Mouse (Mus musculus): ENCODE data around the gene Hnrnph3. TPM values are rescaled to one million over a fixed set of nuclear protein-coding genes. Genes with fewer than 3 reads are reported as not detected.

The Hnrnph3 gene
- total and polyA plus RNA-seq, 2 experiments from 2014 or later = 11.0 to 78.7 TPM

- H3K4me1 ChIP-seq (ENCODE audit: insufficient read depth, low read length) = no peaks in the 10 kb centered on the region
- DNase-seq (ENCODE audit: low spot score) = no peak
- no peak overlapping the region for H3K4me2 ChIP-seq (ENCODE audit: low read depth, low read length, poor library complexity, severe bottlenecking)
- no peak for TF ChIP-seq CTCF (IDR thresholded peaks at IDR 0.05)
- H3K27me3 ChIP-seq (ENCODE audit: insufficient read depth, low read length) = no peaks in the 10 kb centered on the region
- WGBS = 64% methylated on average over 5 of the region's 5 CpGs
- no peaks in the 10 kb centered on the region for H3K9me3 ChIP-seq (ENCODE audit: low read length)
- no peak for ATAC-seq (ENCODE audit: low FRiP score)
- H3K9ac ChIP-seq (replicated peaks; ENCODE audit: low read length, poor library complexity, severe bottlenecking) = no peak overlapping the region
- no peak overlapping the region for H3K27ac ChIP-seq (ENCODE audit: low read depth, low read length)
- H3K4me3 ChIP-seq (ENCODE audit: low read depth, low read length) = no peak overlapping the region
- no peaks in the 10 kb centered on the region for H3K36me3 ChIP-seq (ENCODE audit: insufficient read depth, low read length)
Measured at GRCm38 (mm10) chr10:63039867-63040628, 16.0 kb upstream of the Hnrnph3 start.

- WGBS = 83% methylated on average over 14 of the region's 14 CpGs
- Histone ChIP-seq H3K27ac (ENCODE audit: low read depth, low read length) (no peak overlapping the region), H3K27me3 (ENCODE audit: insufficient read depth, low read length) (no peaks in the 10 kb centered on the region), H3K9me3 (ENCODE audit: low read length) (no peaks in the 10 kb centered on the region), H3K4me2 (ENCODE audit: low read depth, low read length, poor library complexity, severe bottlenecking) (no peak overlapping the region), H3K4me3 (ENCODE audit: low read depth, low read length) (no peak overlapping the region), H3K36me3 (ENCODE audit: insufficient read depth, low read length) (no peaks in the 10 kb centered on the region), H3K4me1 (ENCODE audit: insufficient read depth, low read length) (no peaks in the 10 kb centered on the region), H3K9ac (replicated peaks; ENCODE audit: low read length, poor library complexity, severe bottlenecking) (no peak overlapping the region)
- no peak for TF ChIP-seq CTCF (IDR thresholded peaks at IDR 0.05)
- ATAC-seq (ENCODE audit: low FRiP score) (no peak), DNase-seq (ENCODE audit: low spot score) (no peak)
Measured at GRCm38 (mm10) chr10:63038571-63039320, 14.7 kb upstream of the Hnrnph3 start.

GRCm38 (mm10) chr10:63032956-63033355, 8.9 kb upstream of the Hnrnph3 start:
- 55% methylated on average over 3 of the region's 3 CpGs for WGBS
- DNase-seq (ENCODE audit: low spot score) = no peak
- ATAC-seq (ENCODE audit: low FRiP score) = no peak

GRCm38 (mm10) chr10:63032267-63032666, 8.2 kb upstream of the Hnrnph3 start:
- Histone ChIP-seq H3K27me3 (ENCODE audit: insufficient read depth, low read length) (no peaks in the 10 kb centered on the region), H3K4me1 (ENCODE audit: insufficient read depth, low read length) (peaks cover 4% of the 10 kb centered on the region; the same call in 1 of the 2 replicates), H3K4me3 (ENCODE audit: low read depth, low read length) (no peak overlapping the region), H3K9ac (replicated peaks; ENCODE audit: low read length, poor library complexity, severe bottlenecking) (no peak overlapping the region), H3K9me3 (ENCODE audit: low read length) (no peaks in the 10 kb centered on the region), H3K4me2 (ENCODE audit: low read depth, low read length, poor library complexity, severe bottlenecking) (no peak overlapping the region), H3K36me3 (ENCODE audit: insufficient read depth, low read length) (no peaks in the 10 kb centered on the region), H3K27ac (ENCODE audit: low read depth, low read length) (no peak overlapping the region)
- ATAC-seq (ENCODE audit: low FRiP score) = no peak
- no peak for TF ChIP-seq CTCF (IDR thresholded peaks at IDR 0.05)
- DNase-seq (ENCODE audit: low spot score) = no peak
- WGBS = 82% methylated on average over 3 of the region's 3 CpGs

More at GRCm38 (mm10) chr10:63032956-63033355, 8.9 kb upstream of the Hnrnph3 start:
- Histone ChIP-seq H3K36me3 (ENCODE audit: insufficient read depth, low read length) (no peaks in the 10 kb centered on the region), H3K9me3 (ENCODE audit: low read length) (no peaks in the 10 kb centered on the region), H3K4me1 (ENCODE audit: insufficient read depth, low read length) (no peaks in the 10 kb centered on the region), H3K9ac (replicated peaks; ENCODE audit: low read length, poor library complexity, severe bottlenecking) (no peak overlapping the region), H3K27me3 (ENCODE audit: insufficient read depth, low read length) (no peaks in the 10 kb centered on the region), H3K27ac (ENCODE audit: low read depth, low read length) (no peak overlapping the region), H3K4me2 (ENCODE audit: low read depth, low read length, poor library complexity, severe bottlenecking) (no peak overlapping the region), H3K4me3 (ENCODE audit: low read depth, low read length) (no peak overlapping the region)
- no peak for TF ChIP-seq CTCF (IDR thresholded peaks at IDR 0.05)

- Histone ChIP-seq H3K9me3 (ENCODE audit: low read length) (no peaks in the 10 kb centered on the region), H3K27ac (ENCODE audit: low read depth, low read length) (no peak overlapping the region)
Measured at GRCm38 (mm10) chr10:63028396-63028795, 4.4 kb upstream of the Hnrnph3 start.

More at GRCm38 (mm10) chr10:63028396-63028795, 4.4 kb upstream of the Hnrnph3 start:
- Histone ChIP-seq H3K36me3 (ENCODE audit: insufficient read depth, low read length) (no peaks in the 10 kb centered on the region), H3K4me2 (ENCODE audit: low read depth, low read length, poor library complexity, severe bottlenecking) (no peak overlapping the region), H3K4me3 (ENCODE audit: low read depth, low read length) (no peak overlapping the region), H3K4me1 (ENCODE audit: insufficient read depth, low read length) (peaks cover 4% of the 10 kb centered on the region; the same call in 1 of the 2 replicates), H3K27me3 (ENCODE audit: insufficient read depth, low read length) (no peaks in the 10 kb centered on the region), H3K9ac (replicated peaks; ENCODE audit: low read length, poor library complexity, severe bottlenecking) (no peak overlapping the region)
- DNase-seq (ENCODE audit: low spot score) (no peak), ATAC-seq (ENCODE audit: low FRiP score) (no peak)
- WGBS = 35% methylated on average over 4 of the region's 4 CpGs
- no peak for TF ChIP-seq CTCF (IDR thresholded peaks at IDR 0.05)
